Mouse (Mus musculus) olfactory bulb, adult 2 months (tissue): ENCODE data around the gene Pamr1.

Source experiments
- CTCF ChIP-seq: fragments of 200-500 bp; IDR thresholded peaks from 2 replicates; pipeline ENCODE4 v1.5.1; 2012; ENCODE audit warnings: low read depth, mild to moderate bottlenecking, low read length, moderate library complexity; ENCODE audit not compliant: insufficient read depth
- POLR2A ChIP-seq: fragments of 200-500 bp; IDR thresholded peaks from 2 replicates; pipeline ENCODE4 v1.6.1; 2012; ENCODE audit warnings: mild to moderate bottlenecking, low read depth, low read length, moderate library complexity; ENCODE audit not compliant: insufficient read depth

GRCm38 (mm10) chr2:102677400-102677799 lies 127.6 kb downstream of the Pamr1 start:
- TF ChIP-seq POLR2A (no peak), CTCF (no peak)
